Mouse (Mus musculus) hindbrain, embryonic 12.5 days (tissue): ENCODE measurements around the gene Rcor3. TPM values are rescaled to one million over a fixed set of nuclear protein-coding genes. Genes with fewer than 3 reads are reported as not detected.

Source experiments
- ATAC-seq: fragments of 200-750 bp; cut with Nextera tagmentation; 2 replicates; pipeline ENCODE4 v1.8.0; 2017; ENCODE audit warnings: moderate TSS enrichment; ENCODE audit not compliant: low FRiP score
- H3K27ac ChIP-seq: fragments of 300-500 bp; sonication (generic); 2 replicates; pipeline ENCODE4 v1.5.1; 2016; ENCODE audit warnings: mild to moderate bottlenecking
- H3K27me3 ChIP-seq: fragments of 300-500 bp; sonication (generic); 2 replicates; pipeline ENCODE4 v1.6.1; 2016; ENCODE audit warnings: mild to moderate bottlenecking
- H3K36me3 ChIP-seq: fragments of 300-500 bp; sonication (generic); 2 replicates; pipeline ENCODE4 v1.6.1; 2016; ENCODE audit warnings: mild to moderate bottlenecking
- H3K4me1 ChIP-seq: fragments of 300-500 bp; sonication (generic); 2 replicates; pipeline ENCODE4 v1.6.1; 2016
- H3K4me2 ChIP-seq: fragments of 300-500 bp; sonication (generic); replicated peaks from 2 replicates; pipeline ENCODE4 v1.6.1; 2016; ENCODE audit warnings: mild to moderate bottlenecking
- H3K4me3 ChIP-seq: fragments of 300-500 bp; sonication (generic); 2 replicates; pipeline ENCODE4 v1.5.1; 2016; ENCODE audit warnings: mild to moderate bottlenecking
- H3K9ac ChIP-seq: fragments of 300-500 bp; sonication (generic); 2 replicates; pipeline ENCODE4 v1.6.1; 2016; ENCODE audit warnings: mild to moderate bottlenecking, moderate library complexity
- H3K9me3 ChIP-seq: fragments of 300-500 bp; sonication (generic); replicated peaks from 2 replicates; pipeline ENCODE4 v1.6.1; 2016; ENCODE audit warnings: mild to moderate bottlenecking
- WGBS: fragments of 180-500 bp; shearing (Covaris S2); methylation state at CpG from one replicate; pipeline ENCODE4 v1.1.7; 2016; 5-methylcytosine and 5-hydroxymethylcytosine counted together
- polyA plus RNA-seq: library from polyadenylated mRNA; unstranded; fragments of >200 nt; fragmentation: Nextera tagmentation; extraction: Ambion mirVana; gene quantifications from 2 replicates; pipeline ENCODE4 v1.2.1, GENCODE M21; 2016

Gene Rcor3
- polyA plus RNA-seq, 1 experiment from 2014 or later: 28.3 TPM

GRCm38 (mm10) chr1:192090689-192091567 is 46.9 kb downstream of the Rcor3 start:
- Histone ChIP-seq H3K9me3 (no peaks in the 10 kb centered on the region), H3K27me3 (peaks cover 33% of the 10 kb centered on the region), H3K9ac (no peak overlapping the region), H3K36me3 (no peaks in the 10 kb centered on the region), H3K4me2 (peak overlapping the region; percentile 83; the same call in 1 of the 2 replicates), H3K4me3 (0 out of 2 replicates have a peak overlapping the region, but pooled peaks have one; percentile 6), H3K27ac (no peak overlapping the region), H3K4me1 (peaks cover 3% of the 10 kb centered on the region; the same call in 1 of the 2 replicates)
- WGBS: 80% methylated on average over 11 of the region's 11 CpGs
- ATAC-seq: no peak

DNA sequence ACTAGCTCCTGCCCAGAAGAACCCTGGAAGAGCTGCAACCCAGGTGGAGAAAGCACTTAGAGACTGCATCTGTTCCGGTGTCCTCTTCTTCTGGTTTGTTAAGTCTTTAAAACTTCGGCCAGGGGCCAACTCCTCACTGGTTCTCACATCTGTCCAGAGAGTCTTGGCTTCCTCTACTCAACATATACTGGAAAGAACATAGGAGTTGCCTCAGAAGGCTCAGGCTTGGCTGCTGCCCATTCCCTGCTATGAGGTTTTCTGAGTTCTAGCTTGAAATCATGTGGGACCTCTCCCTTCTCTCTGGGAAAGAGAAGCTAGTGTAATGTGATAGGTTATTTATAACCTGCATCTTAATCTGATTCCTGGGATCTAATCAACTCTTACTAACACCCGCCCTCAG is 47.6 kb downstream of the Rcor3 start:
- 89% methylated on average over 3 of the region's 3 CpGs for WGBS
- Histone ChIP-seq H3K4me2 (no peak overlapping the region), H3K27ac (no peak overlapping the region), H3K4me3 (no peak overlapping the region), H3K36me3 (no peaks in the 10 kb centered on the region), H3K27me3 (peaks cover 33% of the 10 kb centered on the region), H3K9me3 (no peaks in the 10 kb centered on the region), H3K4me1 (peaks cover 3% of the 10 kb centered on the region; the same call in 1 of the 2 replicates), H3K9ac (no peak overlapping the region)
- ATAC-seq: no peak

DNA sequence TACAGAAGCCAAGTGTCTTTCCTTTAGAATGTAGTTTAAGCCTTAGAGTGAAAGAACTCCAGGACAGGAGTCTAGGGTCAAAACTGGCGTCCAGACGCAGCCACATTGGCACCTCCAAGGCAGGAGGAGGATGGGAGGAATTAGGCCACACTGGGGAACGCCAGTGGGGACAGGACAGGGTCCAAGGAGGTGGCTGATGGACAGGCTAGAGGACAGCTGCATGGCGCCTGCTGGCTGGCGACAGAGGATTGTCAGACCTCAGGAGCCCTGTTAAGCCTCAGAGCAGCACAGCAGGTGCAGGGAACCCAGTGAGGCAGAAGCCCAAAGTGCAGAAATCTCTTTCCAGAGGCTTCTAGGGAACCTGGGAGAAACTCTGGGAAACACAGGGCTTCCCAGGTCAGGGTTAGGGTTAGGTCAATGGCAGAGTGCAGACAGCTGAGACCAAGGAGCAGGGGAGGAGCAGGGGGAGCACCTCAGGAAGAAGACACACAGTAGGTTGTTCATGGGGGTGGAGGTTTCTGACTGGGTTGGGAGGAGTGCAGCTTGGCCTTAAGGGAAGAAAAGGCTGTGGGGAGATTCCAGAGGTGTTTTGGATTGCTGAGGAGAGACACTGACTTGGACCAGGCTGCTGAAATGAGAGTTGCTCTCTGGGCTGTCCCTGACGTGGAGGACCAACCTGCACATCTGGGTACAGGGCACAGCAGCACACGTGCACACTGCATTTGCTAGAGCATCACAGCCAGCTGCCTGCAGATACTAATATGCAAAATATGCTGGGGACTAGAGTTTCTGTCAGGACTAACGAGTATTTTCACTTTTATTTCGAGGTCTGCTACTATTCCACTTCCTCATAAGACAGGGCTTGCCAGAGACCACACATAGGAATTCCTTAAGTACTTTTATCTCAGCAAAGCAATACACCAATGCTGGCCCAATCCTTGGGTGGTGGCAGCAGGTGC is 48.4 kb downstream of the Rcor3 start:
- H3K4me1 ChIP-seq: peaks cover 3% of the 10 kb centered on the region; the same call in 1 of the 2 replicates

DNA sequence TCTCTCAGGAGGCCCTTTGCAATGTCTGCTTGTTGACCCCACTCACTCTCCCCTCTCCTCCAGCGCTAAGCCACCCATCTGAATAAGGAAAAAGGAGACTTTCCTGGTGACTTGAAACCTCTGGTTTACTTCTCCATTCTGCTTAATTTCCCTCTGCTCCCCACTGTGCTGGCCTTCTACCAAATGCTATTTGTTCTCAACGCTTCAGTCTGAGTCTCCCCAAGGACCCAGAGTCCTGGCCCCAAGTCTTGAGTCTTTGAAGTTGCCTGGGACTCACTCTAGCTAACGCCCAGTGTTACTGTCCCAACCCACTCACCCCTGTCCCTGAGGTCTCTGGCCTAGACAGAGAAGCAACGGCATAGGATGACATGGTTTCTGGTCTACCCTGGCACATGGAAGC is 49.9 kb downstream of the Rcor3 start:
- Histone ChIP-seq H3K27ac (no peak overlapping the region), H3K4me3 (no peak overlapping the region), H3K9me3 (no peaks in the 10 kb centered on the region), H3K27me3 (peaks cover 28% of the 10 kb centered on the region), H3K36me3 (no peaks in the 10 kb centered on the region), H3K4me1 (peaks cover 3% of the 10 kb centered on the region; the same call in 1 of the 2 replicates), H3K9ac (no peak overlapping the region), H3K4me2 (no peak overlapping the region)
- no peak for ATAC-seq
- 73% methylated on average over 4 of the region's 4 CpGs for WGBS

More for the DNA sequence above, 48.4 kb downstream of the Rcor3 start:
- Histone ChIP-seq H3K9me3 (no peaks in the 10 kb centered on the region), H3K36me3 (no peaks in the 10 kb centered on the region), H3K9ac (no peak overlapping the region), H3K4me3 (no peak overlapping the region), H3K4me2 (no peak overlapping the region), H3K27me3 (peaks cover 30% of the 10 kb centered on the region), H3K27ac (no peak overlapping the region)
- ATAC-seq: no peak
- WGBS: 61% methylated on average over 9 of the region's 9 CpGs

- H3K27ac ChIP-seq: no peak overlapping the region
- WGBS: 85% methylated on average over 4 of the region's 4 CpGs
- no peak for ATAC-seq
These were observed 50.8 kb downstream of the Rcor3 start for GRCm38 (mm10) chr1:192087098-192087497.

DNA sequence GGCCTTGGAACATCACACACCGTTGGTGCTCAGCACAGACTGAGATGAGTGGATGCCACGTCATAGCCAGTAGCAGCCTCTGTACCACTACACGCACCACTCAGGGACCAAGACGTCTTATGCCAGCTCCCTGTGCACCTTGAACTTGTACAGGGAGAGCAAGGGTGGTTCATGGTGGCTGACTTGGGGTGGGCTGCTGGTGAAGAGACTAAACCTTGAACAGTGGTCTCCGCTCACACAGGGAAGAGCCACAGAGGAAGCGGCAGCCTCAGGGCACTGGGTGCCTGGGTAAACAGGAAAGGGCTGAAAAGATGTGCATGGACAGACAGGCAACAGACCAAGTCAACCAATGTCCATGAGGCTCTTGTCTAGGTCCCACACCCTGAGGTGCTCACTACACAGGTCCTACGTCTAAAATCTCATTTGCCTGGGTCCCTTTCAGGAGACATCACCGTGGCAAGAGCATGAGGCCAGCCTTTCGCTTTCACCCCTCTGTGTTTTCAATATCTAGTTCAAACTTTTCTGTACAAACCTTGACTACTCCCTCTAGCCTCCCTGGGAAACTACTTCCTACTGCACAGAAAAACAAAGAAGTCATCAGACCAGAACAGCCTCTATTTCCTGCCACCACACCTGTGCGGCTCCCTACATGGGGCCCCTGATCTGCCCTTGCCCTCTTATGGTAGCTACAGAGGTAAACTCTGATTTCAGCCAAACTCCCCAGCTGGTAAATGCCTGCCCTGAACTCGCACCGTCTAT is 51.4 kb downstream of the Rcor3 start:
- no peaks in the 10 kb centered on the region for H3K9me3 ChIP-seq
- no peak for ATAC-seq
- H3K36me3 ChIP-seq: no peaks in the 10 kb centered on the region
- H3K27ac ChIP-seq: no peak overlapping the region
- no peaks in the 10 kb centered on the region for H3K4me1 ChIP-seq
- WGBS: 86% methylated on average over 12 of the region's 12 CpGs
- no peak overlapping the region for H3K9ac ChIP-seq
- H3K4me3 ChIP-seq: no peak overlapping the region
- H3K27me3 ChIP-seq: peaks cover 23% of the 10 kb centered on the region
- H3K4me2 ChIP-seq: no peak overlapping the region

More at GRCm38 (mm10) chr1:192087098-192087497, 50.8 kb downstream of the Rcor3 start:
- Histone ChIP-seq H3K36me3 (no peaks in the 10 kb centered on the region), H3K4me2 (no peak overlapping the region), H3K4me1 (peaks cover 3% of the 10 kb centered on the region; the same call in 1 of the 2 replicates), H3K9ac (no peak overlapping the region), H3K9me3 (no peaks in the 10 kb centered on the region), H3K4me3 (no peak overlapping the region), H3K27me3 (peaks cover 28% of the 10 kb centered on the region)

GRCm38 (mm10) chr1:192085218-192085617 is 52.6 kb downstream of the Rcor3 start:
- no peak overlapping the region for H3K27ac ChIP-seq
- H3K4me2 ChIP-seq: no peak overlapping the region
- no peaks in the 10 kb centered on the region for H3K4me1 ChIP-seq
- H3K36me3 ChIP-seq: no peaks in the 10 kb centered on the region
- H3K27me3 ChIP-seq: peaks cover 11% of the 10 kb centered on the region
- no peak for ATAC-seq
- 87% methylated on average over 10 of the region's 10 CpGs for WGBS
- no peaks in the 10 kb centered on the region for H3K9me3 ChIP-seq
- no peak overlapping the region for H3K9ac ChIP-seq
- no peak overlapping the region for H3K4me3 ChIP-seq

DNA sequence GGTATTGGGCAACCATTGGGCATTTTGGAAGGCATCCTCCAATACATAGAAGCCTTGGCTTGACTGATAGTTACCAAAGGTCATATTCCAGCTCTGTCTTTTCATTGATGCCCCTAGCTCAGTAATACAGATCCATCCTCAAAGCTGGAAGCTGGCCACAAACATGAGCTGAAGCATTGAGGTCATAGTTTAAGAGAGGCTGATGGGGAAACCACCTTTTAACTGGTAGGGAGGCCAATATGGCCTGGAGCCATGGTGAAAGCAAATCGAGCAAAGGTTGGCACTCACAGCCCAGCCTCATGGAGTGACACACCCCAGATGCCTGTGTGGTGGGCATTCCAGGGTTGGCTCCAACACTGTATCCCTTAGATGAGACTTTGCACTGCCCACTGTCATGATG is 55.2 kb downstream of the Rcor3 start:
- Histone ChIP-seq H3K36me3 (no peaks in the 10 kb centered on the region), H3K9ac (no peak overlapping the region), H3K27me3 (no peaks in the 10 kb centered on the region), H3K4me3 (no peak overlapping the region), H3K4me1 (no peaks in the 10 kb centered on the region), H3K4me2 (no peak overlapping the region), H3K9me3 (no peaks in the 10 kb centered on the region), H3K27ac (no peak overlapping the region)
- WGBS: 94% methylated on average over 1 of the region's 1 CpGs
- ATAC-seq: no peak

GRCm38 (mm10) chr1:192081129-192081528 is 56.7 kb downstream of the Rcor3 start:
- H3K27ac ChIP-seq: no peak overlapping the region
- no peaks in the 10 kb centered on the region for H3K36me3 ChIP-seq
- no peak overlapping the region for H3K4me2 ChIP-seq
- H3K27me3 ChIP-seq: no peaks in the 10 kb centered on the region
- no peaks in the 10 kb centered on the region for H3K4me1 ChIP-seq
- H3K9me3 ChIP-seq: no peaks in the 10 kb centered on the region
- no peak for ATAC-seq
- H3K4me3 ChIP-seq: no peak overlapping the region
- 90% methylated on average over 2 of the region's 2 CpGs for WGBS
- H3K9ac ChIP-seq: no peak overlapping the region

GRCm38 (mm10) chr1:192079121-192079520 is 58.7 kb downstream of the Rcor3 start:
- Histone ChIP-seq H3K4me1 (no peaks in the 10 kb centered on the region), H3K36me3 (no peaks in the 10 kb centered on the region), H3K4me3 (no peak overlapping the region), H3K4me2 (no peak overlapping the region), H3K27ac (no peak overlapping the region), H3K27me3 (no peaks in the 10 kb centered on the region), H3K9me3 (no peaks in the 10 kb centered on the region), H3K9ac (no peak overlapping the region)
- no peak for ATAC-seq
- 79% methylated on average over 1 of the region's 1 CpGs for WGBS

DNA sequence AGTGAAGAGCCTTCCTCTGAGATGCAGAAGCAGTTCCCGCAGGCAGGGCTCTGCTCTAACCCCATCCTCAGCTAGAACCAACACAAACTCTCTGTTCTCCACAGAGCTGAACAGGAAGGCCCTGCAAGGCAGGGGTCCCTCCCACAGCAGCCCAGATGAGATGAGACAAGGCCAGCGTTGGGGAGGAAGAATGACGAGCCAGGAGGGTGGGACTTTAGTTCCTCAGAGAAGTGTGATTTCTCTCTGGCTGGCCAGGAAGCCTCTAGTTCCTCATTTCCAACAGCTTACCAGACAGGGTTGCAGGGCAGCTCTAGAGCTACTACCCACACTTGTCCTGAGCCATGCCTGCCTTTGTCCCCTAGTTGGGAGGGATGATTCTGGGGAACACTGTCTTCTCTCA is 59.5 kb downstream of the Rcor3 start:
- Histone ChIP-seq H3K27me3 (no peaks in the 10 kb centered on the region), H3K9me3 (no peaks in the 10 kb centered on the region)

More for the DNA sequence above, 59.5 kb downstream of the Rcor3 start:
- no peak for ATAC-seq
- 55% methylated on average over 3 of the region's 3 CpGs for WGBS
- Histone ChIP-seq H3K9ac (no peak overlapping the region), H3K4me2 (no peak overlapping the region), H3K36me3 (no peaks in the 10 kb centered on the region), H3K27ac (no peak overlapping the region), H3K4me1 (no peaks in the 10 kb centered on the region), H3K4me3 (no peak overlapping the region)
